Mouse (Mus musculus) right cerebral cortex, adult 18-20 months (tissue): Measurements from ENCODE around the gene Plin4.

Experiments used
- DNase-seq: peaks from one replicate; pipeline ENCODE4 v3.0.0; 2022; ENCODE audit warnings: mixed read lengths

Gene Plin4

GRCm38 (mm10) chr17:56055945-56056678, 53.5 kb downstream of the Plin4 start:
- no peak for DNase-seq

GRCm38 (mm10) chr17:56054938-56055337, 54.7 kb downstream of the Plin4 start:
- DNase-seq: no peak

GRCm38 (mm10) chr17:56051369-56051768, 58.2 kb downstream of the Plin4 start:
- DNase-seq: no peak
